Mouse (Mus musculus) neural tube, embryonic 14.5 days (tissue): ENCODE results near the gene Cox17. TPM values are rescaled to one million over a fixed set of nuclear protein-coding genes. Genes with fewer than 3 reads are reported as not detected.

Source experiments
- ATAC-seq: fragments of 200-750 bp; cut with Nextera tagmentation; 2 replicates; pipeline ENCODE4 v1.8.0; 2017; ENCODE audit warnings: low read depth, mild to moderate bottlenecking, moderate TSS enrichment, moderate library complexity
- H3K27ac ChIP-seq: fragments of 300-500 bp; sonication (generic); 2 replicates; pipeline ENCODE4 v1.5.1; 2014; ENCODE audit warnings: low read depth, mild to moderate bottlenecking, control low read depth, low read length, moderate library complexity, mixed read lengths
- H3K27me3 ChIP-seq: fragments of 300-500 bp; sonication (generic); 2 replicates; pipeline ENCODE4 v1.6.1; 2014; ENCODE audit warnings: low read length; ENCODE audit not compliant: control insufficient read depth, insufficient read depth
- H3K36me3 ChIP-seq: fragments of 300-500 bp; sonication (generic); 2 replicates; pipeline ENCODE4 v1.6.1; 2014; ENCODE audit warnings: low read length, mixed read lengths; ENCODE audit not compliant: control insufficient read depth, insufficient read depth
- H3K4me1 ChIP-seq: fragments of 300-500 bp; sonication (generic); 2 replicates; pipeline ENCODE4 v1.6.1; 2014; ENCODE audit warnings: low read length; ENCODE audit not compliant: control insufficient read depth, insufficient read depth
- H3K4me2 ChIP-seq: fragments of 300-500 bp; sonication (generic); 2 replicates; pipeline ENCODE4 v1.6.1; 2014; ENCODE audit warnings: mild to moderate bottlenecking, low read depth, low read length, control low read depth
- H3K4me3 ChIP-seq: fragments of 300-500 bp; sonication (generic); 2 replicates; pipeline ENCODE4 v1.5.1; 2014; ENCODE audit warnings: low read depth, low read length, control low read depth, mixed read lengths
- H3K9ac ChIP-seq: fragments of 300-500 bp; sonication (generic); replicated peaks from 2 replicates; pipeline ENCODE4 v1.6.1; 2014; ENCODE audit warnings: low read depth, mild to moderate bottlenecking, control low read depth, low read length, mixed read lengths
- H3K9me3 ChIP-seq: fragments of 300-500 bp; sonication (generic); 2 replicates; pipeline ENCODE4 v1.6.1; 2016; ENCODE audit warnings: low read length; ENCODE audit not compliant: control insufficient read depth
- WGBS: fragments of 180-500 bp; shearing (Covaris S2); extraction: QIAGEN DNeasy Blood & Tissue Kit; methylation state at CpG from one replicate; pipeline ENCODE4 v1.1.7; 2014; 5-methylcytosine and 5-hydroxymethylcytosine counted together
- polyA plus RNA-seq: library from polyadenylated mRNA; unstranded; fragments of >200 nt; fragmentation: Nextera tagmentation; extraction: Ambion mirVana; gene quantifications from 2 replicates; pipeline ENCODE4 v1.2.1, GENCODE M21; 2014

Cox17 gene
- polyA plus RNA-seq, 1 experiment from 2014 or later = 91.6 TPM

- H3K27ac ChIP-seq = no peak overlapping the region
- H3K4me2 ChIP-seq = no peak overlapping the region
- H3K36me3 ChIP-seq = peaks cover 16% of the 10 kb centered on the region
- 95% methylated on average over 5 of the region's 5 CpGs for whole genome bisulfite sequencing
- ATAC-seq = no peak
- H3K9me3 ChIP-seq = no peaks in the 10 kb centered on the region
- H3K27me3 ChIP-seq = no peaks in the 10 kb centered on the region
- no peak overlapping the region for H3K4me3 ChIP-seq
- H3K4me1 ChIP-seq = no peaks in the 10 kb centered on the region
- no peak overlapping the region for H3K9ac ChIP-seq
Measured at GRCm38 (mm10) chr16:38354185-38354913, 7.6 kb downstream of the Cox17 start.

- H3K36me3 ChIP-seq = no peaks in the 10 kb centered on the region
- H3K4me3 ChIP-seq = no peak overlapping the region
- no peak overlapping the region for H3K27ac ChIP-seq
- H3K4me1 ChIP-seq = no peaks in the 10 kb centered on the region
- H3K9me3 ChIP-seq = no peaks in the 10 kb centered on the region
- no peaks in the 10 kb centered on the region for H3K27me3 ChIP-seq
- no peak for ATAC-seq
- 91% methylated on average over 6 of the region's 6 CpGs for WGBS
- H3K9ac ChIP-seq = no peak overlapping the region
- no peak overlapping the region for H3K4me2 ChIP-seq
Measured at GRCm38 (mm10) chr16:38358256-38358812, 11.5 kb downstream of the Cox17 start.

GRCm38 (mm10) chr16:38359241-38359640, 12.4 kb downstream of the Cox17 start:
- Histone ChIP-seq H3K4me2 (no peak overlapping the region), H3K27ac (no peak overlapping the region), H3K4me3 (no peak overlapping the region), H3K36me3 (no peaks in the 10 kb centered on the region), H3K4me1 (no peaks in the 10 kb centered on the region), H3K9ac (no peak overlapping the region), H3K27me3 (no peaks in the 10 kb centered on the region), H3K9me3 (no peaks in the 10 kb centered on the region)
- ATAC-seq = no peak
- 96% methylated on average over 2 of the region's 2 CpGs for WGBS

- no peaks in the 10 kb centered on the region for H3K4me1 ChIP-seq
- no peak overlapping the region for H3K9ac ChIP-seq
- H3K27me3 ChIP-seq = no peaks in the 10 kb centered on the region
- H3K9me3 ChIP-seq = no peaks in the 10 kb centered on the region
- no peak overlapping the region for H3K4me2 ChIP-seq
- no peak overlapping the region for H3K27ac ChIP-seq
- H3K4me3 ChIP-seq = no peak overlapping the region
- ATAC-seq = no peak
- H3K36me3 ChIP-seq = no peaks in the 10 kb centered on the region
- WGBS = 81% methylated on average over 3 of the region's 3 CpGs
Measured at GRCm38 (mm10) chr16:38359857-38360256, 13.1 kb downstream of the Cox17 start.

GRCm38 (mm10) chr16:38360317-38360716, 13.5 kb downstream of the Cox17 start:
- no peaks in the 10 kb centered on the region for H3K4me1 ChIP-seq

GRCm38 (mm10) chr16:38361933-38362332, 15.1 kb downstream of the Cox17 start, which contains the start of gene Popdc2:
Popdc2 (plus strand) TSS chr16:38362209.
- 68% methylated on average over 10 of the region's 10 CpGs for WGBS
- H3K4me3 ChIP-seq = no peak within 1 kb of the TSS
- no peak within 1 kb of the TSS for H3K27ac ChIP-seq
- H3K9me3 ChIP-seq = no peaks in the 10 kb centered on the region
- H3K9ac ChIP-seq = no peak within 1 kb of the TSS
- H3K27me3 ChIP-seq = no peaks in the 10 kb centered on the region
- H3K4me2 ChIP-seq = no peak within 1 kb of the TSS
- no peaks in the 10 kb centered on the region for H3K4me1 ChIP-seq
- no peaks in the 10 kb centered on the region for H3K36me3 ChIP-seq
- no peak for ATAC-seq

More at GRCm38 (mm10) chr16:38360317-38360716, 13.5 kb downstream of the Cox17 start:
- no peak overlapping the region for H3K4me2 ChIP-seq
- H3K27ac ChIP-seq = no peak overlapping the region
- H3K27me3 ChIP-seq = no peaks in the 10 kb centered on the region
- H3K4me3 ChIP-seq = no peak overlapping the region
- no peak for ATAC-seq
- no peaks in the 10 kb centered on the region for H3K36me3 ChIP-seq
- 26% methylated on average over 2 of the region's 2 CpGs for WGBS
- H3K9ac ChIP-seq = no peak overlapping the region
- no peaks in the 10 kb centered on the region for H3K9me3 ChIP-seq

GRCm38 (mm10) chr16:38362493-38363255, 15.9 kb downstream of the Cox17 start:
- H3K4me1 ChIP-seq = no peaks in the 10 kb centered on the region
- H3K9ac ChIP-seq = no peak overlapping the region
- H3K27me3 ChIP-seq = no peaks in the 10 kb centered on the region
- H3K9me3 ChIP-seq = no peaks in the 10 kb centered on the region
- ATAC-seq = no peak
- H3K27ac ChIP-seq = no peak overlapping the region
- no peaks in the 10 kb centered on the region for H3K36me3 ChIP-seq
- H3K4me2 ChIP-seq = no peak overlapping the region
- no peak overlapping the region for H3K4me3 ChIP-seq
- WGBS = 84% methylated on average over 20 of the region's 20 CpGs

- no peaks in the 10 kb centered on the region for H3K4me1 ChIP-seq
- no peak overlapping the region for H3K4me3 ChIP-seq
- no peak overlapping the region for H3K4me2 ChIP-seq
- H3K27me3 ChIP-seq = no peaks in the 10 kb centered on the region
- no peaks in the 10 kb centered on the region for H3K36me3 ChIP-seq
- ATAC-seq = no peak
- 87% methylated on average over 3 of the region's 3 CpGs for WGBS
- no peaks in the 10 kb centered on the region for H3K9me3 ChIP-seq
- H3K9ac ChIP-seq = no peak overlapping the region
- no peak overlapping the region for H3K27ac ChIP-seq
Measured at GRCm38 (mm10) chr16:38363256-38363595, 16.4 kb downstream of the Cox17 start.

- H3K4me2 ChIP-seq = no peak overlapping the region
- no peak for ATAC-seq
- no peak overlapping the region for H3K4me3 ChIP-seq
- no peak overlapping the region for H3K27ac ChIP-seq
- no peak overlapping the region for H3K9ac ChIP-seq
- WGBS = 91% methylated on average over 7 of the region's 7 CpGs
- no peaks in the 10 kb centered on the region for H3K36me3 ChIP-seq
- no peaks in the 10 kb centered on the region for H3K9me3 ChIP-seq
- no peaks in the 10 kb centered on the region for H3K4me1 ChIP-seq
- H3K27me3 ChIP-seq = no peaks in the 10 kb centered on the region
Measured at GRCm38 (mm10) chr16:38363657-38364056, 16.9 kb downstream of the Cox17 start.
